Mouse (Mus musculus) testis, adult 2 months (tissue): ENCODE results near the gene Vsig2. TPM values are rescaled to one million over a fixed set of nuclear protein-coding genes. Genes with fewer than 3 reads are reported as not detected.

Experiments
- H3K27ac ChIP-seq: fragments of 200-500 bp; 2 replicates; pipeline ENCODE4 v1.5.1; 2012; ENCODE audit warnings: low read depth, low read length; ENCODE audit not compliant: control insufficient read depth, insufficient read depth
- H3K27me3 ChIP-seq: fragments of 200-500 bp; 2 replicates; pipeline ENCODE4 v1.6.1; 2012; ENCODE audit warnings: mild to moderate bottlenecking, low read length, moderate library complexity; ENCODE audit not compliant: control insufficient read depth, insufficient read depth
- H3K36me3 ChIP-seq: fragments of 200-500 bp; 2 replicates; pipeline ENCODE4 v1.6.1; 2012; ENCODE audit warnings: mild to moderate bottlenecking, low read length; ENCODE audit not compliant: control insufficient read depth, insufficient read depth
- H3K4me1 ChIP-seq: fragments of 200-500 bp; 2 replicates; pipeline ENCODE4 v1.6.1; 2012; ENCODE audit warnings: low read length; ENCODE audit not compliant: control insufficient read depth, insufficient read depth
- H3K4me3 ChIP-seq: fragments of 200-500 bp; 2 replicates; pipeline ENCODE4 v1.5.1; 2012; ENCODE audit warnings: low read depth, mild to moderate bottlenecking, low read length, moderate library complexity, mixed read lengths; ENCODE audit not compliant: control insufficient read depth
- CTCF ChIP-seq: fragments of 200-500 bp; IDR thresholded peaks from 2 replicates; pipeline ENCODE4 v1.5.1; 2012; ENCODE audit warnings: low read depth, mild to moderate bottlenecking, inconsistent platforms, low read length, moderate library complexity; ENCODE audit not compliant: control insufficient read depth, insufficient read depth, insufficient replicate concordance
- POLR2A ChIP-seq: fragments of 200-500 bp; IDR thresholded peaks from 2 replicates; pipeline ENCODE4 v1.6.1; 2012; ENCODE audit warnings: low read depth, mild to moderate bottlenecking, inconsistent platforms, low read length, moderate library complexity; ENCODE audit not compliant: control insufficient read depth
- polyA plus RNA-seq: library from polyadenylated mRNA; depleted of rRNA; stranded (reverse); fragments of >200 nt; gene quantifications from 2 replicates; pipeline ENCODE4 v1.2.3, GENCODE M21; 2012

Vsig2 gene
- polyA plus RNA-seq, 1 experiment: 0.89 TPM

GRCm38 (mm10) chr9:37527396-37528224 is 11.4 kb upstream of the Vsig2 start, which contains the start of gene Esam:
Gene Esam (plus strand): TSS chr9:37528078.
- peak within 1 kb of the TSS; percentile 16 for H3K4me3 ChIP-seq
- H3K27me3 ChIP-seq: no peaks in the 10 kb centered on the region; the same call in none of the 2 replicates
- no peaks in the 10 kb centered on the region for H3K36me3 ChIP-seq
- no peak within 1 kb of the TSS for H3K27ac ChIP-seq
- peaks cover 17% of the 10 kb centered on the region for H3K4me1 ChIP-seq
- no peak for TF ChIP-seq CTCF
- no peak for TF ChIP-seq POLR2A

GRCm38 (mm10) chr9:37528225-37528970 is 10.7 kb upstream of the Vsig2 start:
- no peaks in the 10 kb centered on the region; the same call in none of the 2 replicates for H3K27me3 ChIP-seq

GRCm38 (mm10) chr9:37530031-37530887 is 8.8 kb upstream of the Vsig2 start:
- H3K4me3 ChIP-seq: peak overlapping the region; percentile 28
- H3K36me3 ChIP-seq: no peaks in the 10 kb centered on the region
- peaks cover 17% of the 10 kb centered on the region for H3K4me1 ChIP-seq
- TF ChIP-seq CTCF (no peak), POLR2A (no peak)
- no peaks in the 10 kb centered on the region; the same call in none of the 2 replicates for H3K27me3 ChIP-seq
- peak overlapping the region; percentile 26; the same call in 1 of the 2 replicates for H3K27ac ChIP-seq

More at GRCm38 (mm10) chr9:37528225-37528970, 10.7 kb upstream of the Vsig2 start:
- Histone ChIP-seq H3K27ac (no peak overlapping the region), H3K4me1 (peaks cover 17% of the 10 kb centered on the region), H3K36me3 (no peaks in the 10 kb centered on the region), H3K4me3 (peak overlapping the region; percentile 2)
- TF ChIP-seq POLR2A (no peak), CTCF (no peak)

- peaks cover 17% of the 10 kb centered on the region for H3K4me1 ChIP-seq
- H3K27me3 ChIP-seq: no peaks in the 10 kb centered on the region; the same call in none of the 2 replicates
- no peaks in the 10 kb centered on the region for H3K36me3 ChIP-seq
- H3K27ac ChIP-seq: peak overlapping the region; percentile 38; the same call in 1 of the 2 replicates
- TF ChIP-seq CTCF (0 out of 2 replicates have a peak, but pooled peaks have one; percentile 15), POLR2A (no peak)
- peak overlapping the region; percentile 53 for H3K4me3 ChIP-seq
Measured at GRCm38 (mm10) chr9:37530888-37531705, 8.0 kb upstream of the Vsig2 start.

GRCm38 (mm10) chr9:37536851-37537250 is 2.2 kb upstream of the Vsig2 start:
- H3K4me1 ChIP-seq: peaks cover 6% of the 10 kb centered on the region; the same call in 1 of the 2 replicates
- H3K27me3 ChIP-seq: no peaks in the 10 kb centered on the region

GRCm38 (mm10) chr9:37537658-37538250 is 1.3 kb upstream of the Vsig2 start:
- Histone ChIP-seq H3K4me1 (peaks cover 6% of the 10 kb centered on the region; the same call in 1 of the 2 replicates), H3K27me3 (no peaks in the 10 kb centered on the region), H3K27ac (no peak overlapping the region), H3K4me3 (no peak overlapping the region), H3K36me3 (no peaks in the 10 kb centered on the region)
- TF ChIP-seq CTCF (no peak), POLR2A (no peak)

More at GRCm38 (mm10) chr9:37536851-37537250, 2.2 kb upstream of the Vsig2 start:
- Histone ChIP-seq H3K4me3 (no peak overlapping the region), H3K27ac (no peak overlapping the region), H3K36me3 (no peaks in the 10 kb centered on the region)
- TF ChIP-seq CTCF (no peak), POLR2A (no peak)
